Mouse (Mus musculus) MEL (cell line): ENCODE data around the gene Spag5. TPM values are rescaled to one million over a fixed set of nuclear protein-coding genes. Genes with fewer than 3 reads are reported as not detected.

ENCODE experiments used
- DNase-seq: peaks from one replicate; pipeline ENCODE4 v3.0.0; 2011; ENCODE audit warnings: low read depth, low spot score
- H3K27ac ChIP-seq: 2 replicates; pipeline ENCODE4 v1.5.1; 2012; ENCODE audit warnings: low read depth, mild to moderate bottlenecking, control low read depth, low read length, moderate library complexity; ENCODE audit not compliant: control insufficient read depth
- H3K27me3 ChIP-seq, 2 experiments: fragments of 150-350 bp in 1 of 2; sonication (generic) in 1 of 2; 2 replicates each; pipeline ENCODE4 v1.6.1; 2012; ENCODE audit warnings: low read length in 2 of 2, mild to moderate bottlenecking in 2 of 2, improper control_type of control experiment in 1 of 2, moderate library complexity in 1 of 2; ENCODE audit not compliant: insufficient read depth in 2 of 2, control insufficient read depth in 1 of 2
- H3K36me3 ChIP-seq, 2 experiments: 2 replicates each; pipeline ENCODE4 v1.6.1; 2012 to 2014; ENCODE audit warnings: low read length in 2 of 2, improper control_type of control experiment in 1 of 2, inconsistent platforms in 1 of 2, mild to moderate bottlenecking in 1 of 2; ENCODE audit not compliant: insufficient read depth in 2 of 2, control insufficient read depth in 1 of 2
- H3K4me1 ChIP-seq, 2 experiments: fragments of 150-350 bp in 1 of 2; sonication (generic) in 1 of 2; 2 replicates each; pipeline ENCODE4 v1.6.1; 2012; ENCODE audit warnings: low read length in 2 of 2, improper control_type of control experiment in 1 of 2, mild to moderate bottlenecking in 1 of 2; ENCODE audit not compliant: insufficient read depth in 2 of 2, control insufficient read depth in 1 of 2
- H3K4me3 ChIP-seq, 2 experiments: fragments of 150-350 bp in 1 of 2; sonication (generic) in 1 of 2; 2 replicates each; pipeline ENCODE4 v1.5.1; 2012; ENCODE audit warnings: low read depth in 2 of 2, low read length in 2 of 2, mild to moderate bottlenecking in 2 of 2, moderate library complexity in 2 of 2, control low read depth in 1 of 2, improper control_type of control experiment in 1 of 2; ENCODE audit not compliant: control insufficient read depth in 1 of 2, insufficient read depth in 1 of 2
- H3K79me2 ChIP-seq: 2 replicates; pipeline ENCODE4 v1.6.1; 2012; ENCODE audit warnings: mild to moderate bottlenecking, low read length, moderate library complexity; ENCODE audit not compliant: control insufficient read depth, poor library complexity, insufficient read depth
- H3K9ac ChIP-seq: 2 replicates; pipeline ENCODE4 v1.6.1; 2012; ENCODE audit warnings: low read depth, mild to moderate bottlenecking, control low read depth, low read length, moderate library complexity; ENCODE audit not compliant: control insufficient read depth, poor library complexity, severe bottlenecking
- H3K9me3 ChIP-seq: fragments of 150-350 bp; sonication (generic); replicated peaks from 2 replicates; pipeline ENCODE4 v1.6.1; 2012; ENCODE audit warnings: mild to moderate bottlenecking, low read length, improper control_type of control experiment, moderate library complexity; ENCODE audit not compliant: insufficient read depth
- BHLHE40 ChIP-seq: IDR thresholded peaks from 2 replicates; pipeline ENCODE4 v1.6.1; 2012; ENCODE audit warnings: low read depth, mild to moderate bottlenecking, inconsistent platforms, low read length, improper control_type of control experiment, borderline replicate concordance
- CHD2 ChIP-seq: IDR thresholded peaks from 2 replicates; pipeline ENCODE4 v1.6.1; 2011; ENCODE audit warnings: low read length, improper control_type of control experiment
- CTCF ChIP-seq, 3 experiments: IDR thresholded peaks in 2 of 3; conservative IDR thresholded peaks in 1 of 3; 2 replicates each; pipeline ENCODE4 v1.5.1; 2011 to 2012; ENCODE audit warnings: low read length in 3 of 3, low read depth in 2 of 3, mild to moderate bottlenecking in 2 of 3, improper control_type of control experiment in 1 of 3, inconsistent platforms in 1 of 3, mixed read lengths in 1 of 3, moderate library complexity in 1 of 3; ENCODE audit not compliant: control insufficient read depth in 1 of 3, insufficient read depth in 1 of 3, poor library complexity in 1 of 3, severe bottlenecking in 1 of 3
- ETS1 ChIP-seq: IDR thresholded peaks from 2 replicates; pipeline ENCODE4 v1.6.1; 2012; ENCODE audit warnings: low read depth, mild to moderate bottlenecking, inconsistent platforms, low read length, improper control_type of control experiment, moderate library complexity
- GATA1 ChIP-seq: IDR thresholded peaks from 2 replicates; pipeline ENCODE4 v1.6.1; 2011; ENCODE audit warnings: low read depth, low read length, improper control_type of control experiment
- MAFK ChIP-seq: IDR thresholded peaks from 2 replicates; pipeline ENCODE4 v1.6.1; 2011; ENCODE audit warnings: low read depth, mild to moderate bottlenecking, low read length, improper control_type of control experiment, borderline replicate concordance
- MAX ChIP-seq: IDR thresholded peaks from 2 replicates; pipeline ENCODE4 v1.6.1; 2011; ENCODE audit warnings: low read length, improper control_type of control experiment
- MEF2A ChIP-seq: IDR thresholded peaks from 2 replicates; pipeline ENCODE4 v1.6.1; 2014; ENCODE audit warnings: low read depth, mild to moderate bottlenecking, inconsistent platforms, low read length, improper control_type of control experiment; ENCODE audit not compliant: poor library complexity, insufficient replicate concordance, severe bottlenecking; ENCODE audit errors: extremely low read depth
- MYB ChIP-seq: IDR thresholded peaks from 2 replicates; pipeline ENCODE4 v1.6.1; 2011; ENCODE audit warnings: mild to moderate bottlenecking, low read depth, low read length, improper control_type of control experiment
- NRF1 ChIP-seq: IDR thresholded peaks from 2 replicates; pipeline ENCODE4 v1.6.1; 2014; ENCODE audit warnings: low read depth, mild to moderate bottlenecking, inconsistent platforms, low read length, improper control_type of control experiment, moderate library complexity; ENCODE audit not compliant: poor library complexity, insufficient read depth, severe bottlenecking
- POLR2A ChIP-seq, 2 experiments: IDR thresholded peaks; 2 replicates each; pipeline ENCODE4 v1.6.1; 2011 to 2012; ENCODE audit warnings: low read length in 2 of 2, mild to moderate bottlenecking in 2 of 2, control low read depth in 1 of 2, improper control_type of control experiment in 1 of 2, low read depth in 1 of 2, moderate library complexity in 1 of 2; ENCODE audit not compliant: control insufficient read depth in 1 of 2, insufficient read depth in 1 of 2, poor library complexity in 1 of 2
- POLR2AphosphoS2 ChIP-seq: IDR thresholded peaks from 2 replicates; pipeline ENCODE4 v1.6.1; 2011; ENCODE audit warnings: low read length, improper control_type of control experiment
- RAD21 ChIP-seq: IDR thresholded peaks from 2 replicates; pipeline ENCODE4 v1.6.1; 2011; ENCODE audit warnings: mild to moderate bottlenecking, low read depth, low read length, improper control_type of control experiment
- SIN3A ChIP-seq: IDR thresholded peaks from 2 replicates; pipeline ENCODE4 v1.6.1; 2012; ENCODE audit warnings: low read length, improper control_type of control experiment, inconsistent platforms
- SMC3 ChIP-seq: IDR thresholded peaks from 2 replicates; pipeline ENCODE4 v1.6.1; 2011; ENCODE audit warnings: low read depth, low read length, improper control_type of control experiment
- ZC3H11A ChIP-seq: IDR thresholded peaks from 2 replicates; pipeline ENCODE4 v1.6.1; 2012; ENCODE audit warnings: low read depth, mild to moderate bottlenecking, inconsistent platforms, low read length, improper control_type of control experiment
- ZMIZ1 ChIP-seq: IDR thresholded peaks from 2 replicates; pipeline ENCODE4 v1.6.1; 2012; ENCODE audit warnings: low read depth, mild to moderate bottlenecking, inconsistent platforms, low read length, improper control_type of control experiment, moderate library complexity
- ZNF384 ChIP-seq: IDR thresholded peaks from 2 replicates; pipeline ENCODE4 v1.6.1; 2012; ENCODE audit warnings: low read depth, mild to moderate bottlenecking, inconsistent platforms, low read length, improper control_type of control experiment
- polyA plus RNA-seq, 2 experiments: library from polyadenylated mRNA; stranded (reverse) in 1 of 2; unstranded in 1 of 2; fragments of >175 nt in 1 of 2; fragments of >200 nt in 1 of 2; gene quantifications; 2 replicates each; pipeline versions ENCODE4 v1.2.1 to v1.2.4; 2012; ENCODE audit warnings: low replicate concordance in 2 of 2, low read depth in 1 of 2; ENCODE audit not compliant: insufficient read length in 2 of 2, insufficient read depth in 1 of 2, missing spikeins in 1 of 2
- total RNA-seq: library from RNA; depleted of rRNA; stranded (reverse); fragments of 300-350 nt; gene quantifications from 2 replicates; pipeline ENCODE4 v1.2.3, GENCODE M21; 2012; rRNA removed

Gene Spag5
- total and polyA plus RNA-seq, 3 experiments, result 40.1 to 274 (median 77.5) TPM

DNA sequence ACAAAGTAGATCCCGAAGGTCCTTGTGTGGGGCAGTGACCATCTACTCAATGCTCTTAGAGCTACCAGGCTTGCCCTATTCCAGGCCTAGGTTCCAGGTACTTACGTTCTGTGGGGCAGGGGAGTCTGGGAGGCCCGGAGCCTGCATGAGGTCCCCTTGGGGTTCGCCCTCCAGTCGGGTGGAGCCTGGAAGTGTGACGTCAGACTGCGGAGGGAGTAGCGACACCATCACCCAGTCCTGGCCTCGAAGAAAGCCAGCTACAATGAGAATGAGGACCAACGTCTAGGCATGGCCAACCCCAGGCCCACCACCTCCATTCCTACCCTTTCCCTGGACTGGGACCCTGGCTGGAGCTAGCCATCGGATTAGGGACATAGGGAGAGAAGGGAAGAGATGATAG lies 70.4 kb downstream of the Spag5 start:
- Histone ChIP-seq H3K4me1 (no peaks in the 10 kb centered on the region), H3K9me3 (no peaks in the 10 kb centered on the region), H3K79me2 (no peaks in the 10 kb centered on the region), H3K27ac (no peak overlapping the region), H3K9ac (no peak overlapping the region), H3K36me3 (no peaks in the 10 kb centered on the region), H3K4me3 (no peak overlapping the region), H3K27me3 (peaks cover 25 to 42% of the 10 kb centered on the region in 2 experiments)
- DNase-seq, result no peak
- TF ChIP-seq MAFK (no peak), CHD2 (no peak), SMC3 (no peak), RAD21 (no peak), POLR2A (IDR thresholded peaks at IDR 0.05; ENCODE audit: control insufficient read depth in 1 of 2, insufficient read depth in 1 of 2, low read depth in 1 of 2, low read length in 2 of 2, poor library complexity in 1 of 2) (no peak), NRF1 (no peak), MAX (no peak), GATA1 (no peak), MYB (no peak), CTCF (IDR thresholded peaks at IDR 0.05 in 2 of 3, conservative IDR thresholded peaks at IDR 0.05 in 1 of 3; ENCODE audit: control insufficient read depth in 1 of 3, insufficient read depth in 1 of 3, low read depth in 2 of 3, low read length in 3 of 3, poor library complexity in 1 of 3, severe bottlenecking in 1 of 3) (no peak), ZNF384 (no peak), ZMIZ1 (no peak), POLR2AphosphoS2 (no peak), SIN3A (no peak), MEF2A (no peak), ZC3H11A (no peak), BHLHE40 (no peak), ETS1 (no peak)

Other genes with a start within 250 kb of the Spag5 start
- gene Eral1, start 221.1 kb upstream of the Spag5 start, total RNA-seq, result 39.6 and 43.5 TPM in 2 replicates
- 10 to 100 TPM in 1 of 2 experiments, not detected in 1; 38.4 TPM for gene Eral1, start 221.1 kb upstream of the Spag5 start, polyA plus RNA-seq
- 2.4 and 2.5 TPM in 2 replicates for gene Fam222b, start 206.9 kb upstream of the Spag5 start, total RNA-seq
- gene Fam222b, start 206.9 kb upstream of the Spag5 start, polyA plus RNA-seq, result 1 to 10 TPM in 1 of 2 experiments, not detected in 1; 8.1 TPM
- gene Traf4, start 135.9 kb upstream of the Spag5 start, total RNA-seq, result 21.0 and 42.0 TPM in 2 replicates
- gene Traf4, start 135.9 kb upstream of the Spag5 start, polyA plus RNA-seq, result 10 to 100 TPM in 1 of 2 experiments, not detected in 1; 34.4 TPM
- gene Nek8, start 124.9 kb upstream of the Spag5 start, total RNA-seq, result 6.0 and 7.5 TPM in 2 replicates
- 10 to 100 TPM in 1 of 2 experiments, not detected in 1; 10.1 TPM for gene Nek8, start 124.9 kb upstream of the Spag5 start, polyA plus RNA-seq
- 16.2 and 28.3 TPM in 2 replicates for gene Tlcd1, start 124.8 kb upstream of the Spag5 start, total RNA-seq
- gene Tlcd1, start 124.8 kb upstream of the Spag5 start, polyA plus RNA-seq, result 10 to 100 TPM in 1 of 2 experiments, not detected in 1; 23.3 TPM
- 3,920 and 4,112 TPM in 2 replicates for gene Rpl23a, start 117.9 kb upstream of the Spag5 start, total RNA-seq
- gene Rpl23a, start 117.9 kb upstream of the Spag5 start, polyA plus RNA-seq, result 1,000 to 10,000 TPM in 1 of 2 experiments, not detected in 1; 2,892 TPM
- 20.8 TPM in 2 replicates for gene Rab34, start 113.1 kb upstream of the Spag5 start, total RNA-seq
- gene Rab34, start 113.1 kb upstream of the Spag5 start, polyA plus RNA-seq, result 10 to 100 TPM in 1 of 2 experiments, not detected in 1; 42.9 TPM
- gene Proca1, start 108.1 kb upstream of the Spag5 start, total RNA-seq, result 0.15 and 0.16 TPM in 2 replicates
- gene Proca1, start 108.1 kb upstream of the Spag5 start, polyA plus RNA-seq, result under 1 TPM in 1 of 2 experiments, not detected in 1; 0.54 TPM
- gene Sdf2, start 55.8 kb upstream of the Spag5 start, total RNA-seq, result 75.5 and 81.4 TPM in 2 replicates
- gene Sdf2, start 55.8 kb upstream of the Spag5 start, polyA plus RNA-seq, result 10 to 100 TPM in 1 of 2 experiments, not detected in 1; 68.1 TPM
- gene Supt6, start 55.5 kb upstream of the Spag5 start, total RNA-seq, result 39.6 and 40.3 TPM in 2 replicates
- 10 to 100 TPM; 59.8 to 93.2 TPM for gene Supt6, start 55.5 kb upstream of the Spag5 start, polyA plus RNA-seq
- gene 2610507B11Rik, start 39.8 kb upstream of the Spag5 start, total RNA-seq, result 80.5 and 85.9 TPM in 2 replicates
- gene 2610507B11Rik, start 39.8 kb upstream of the Spag5 start, polyA plus RNA-seq, result 10 to 100 TPM; 75.8 to 77.6 TPM
- gene BC030499, start 10.7 kb upstream of the Spag5 start, total RNA-seq, result 0.73 and 1.6 TPM in 2 replicates
- 1 to 10 TPM in 1 of 2 experiments, not detected in 1; 1.1 TPM for gene BC030499, start 10.7 kb upstream of the Spag5 start, polyA plus RNA-seq
- gene Aldoc, start 21.4 kb downstream of the Spag5 start, total RNA-seq, result 3.0 and 4.0 TPM in 2 replicates
- gene Aldoc, start 21.4 kb downstream of the Spag5 start, polyA plus RNA-seq, result 1 to 10 TPM in 1 of 2 experiments, not detected in 1; 8.1 TPM
- 27.6 and 28.5 TPM in 2 replicates for gene Pigs, start 26.9 kb downstream of the Spag5 start, total RNA-seq
- gene Pigs, start 26.9 kb downstream of the Spag5 start, polyA plus RNA-seq, result 10 to 100 TPM; 51.2 to 97.1 TPM
- gene Unc119, start 42.0 kb downstream of the Spag5 start, total RNA-seq, result 61.7 and 63.0 TPM in 2 replicates
- gene Unc119, start 42.0 kb downstream of the Spag5 start, polyA plus RNA-seq, result 100 to 1,000 TPM in 1 of 2 experiments, not detected in 1; 140 TPM
- gene Foxn1, start 85.0 kb downstream of the Spag5 start, total RNA-seq, result not detected in 2 replicates
- gene Foxn1, start 85.0 kb downstream of the Spag5 start, polyA plus RNA-seq, result not detected
- gene Slc13a2, start 120.7 kb downstream of the Spag5 start, total RNA-seq, result not detected in 2 replicates
- not detected for gene Slc13a2, start 120.7 kb downstream of the Spag5 start, polyA plus RNA-seq
- 7.5 and 11.6 TPM in 2 replicates for gene Slc46a1, start 164.2 kb downstream of the Spag5 start, total RNA-seq
- gene Slc46a1, start 164.2 kb downstream of the Spag5 start, polyA plus RNA-seq, result 1 to 10 TPM in 1 of 2 experiments, not detected in 1; 8.3 TPM
- 0.73 and 1.1 TPM in 2 replicates for gene Sarm1, start 196.2 kb downstream of the Spag5 start, total RNA-seq
- gene Sarm1, start 196.2 kb downstream of the Spag5 start, polyA plus RNA-seq, result 1 to 10 TPM in 1 of 2 experiments, not detected in 1; 4.3 TPM
- gene Vtn, start 197.6 kb downstream of the Spag5 start, total RNA-seq, result not detected in 2 replicates
- gene Vtn, start 197.6 kb downstream of the Spag5 start, polyA plus RNA-seq, result under 1 TPM in 1 of 2 experiments, not detected in 1; 0.18 TPM
- gene Sebox, start 201.9 kb downstream of the Spag5 start, total RNA-seq, result 0.15 TPM in 1 of 2 replicates, not detected in the other
- under 1 TPM in 1 of 2 experiments, not detected in 1; 0.06 TPM for gene Sebox, start 201.9 kb downstream of the Spag5 start, polyA plus RNA-seq
- 51.9 and 57.1 TPM in 2 replicates for gene Tmem199, start 210.6 kb downstream of the Spag5 start, total RNA-seq
- gene Tmem199, start 210.6 kb downstream of the Spag5 start, polyA plus RNA-seq, result 10 to 100 TPM in 1 of 2 experiments, not detected in 1; 36.5 TPM
- 157 and 182 TPM in 2 replicates for gene Poldip2, start 210.7 kb downstream of the Spag5 start, total RNA-seq
- gene Poldip2, start 210.7 kb downstream of the Spag5 start, polyA plus RNA-seq, result 100 to 1,000 TPM; 166 to 260 TPM
- 3.9 and 4.7 TPM in 2 replicates for gene Tnfaip1, start 234.8 kb downstream of the Spag5 start, total RNA-seq
- gene Tnfaip1, start 234.8 kb downstream of the Spag5 start, polyA plus RNA-seq, result 1 to 10 TPM in 1 of 2 experiments, not detected in 1; 7.4 TPM
- 153 and 196 TPM in 2 replicates for gene Ift20, start 234.8 kb downstream of the Spag5 start, total RNA-seq
- 100 to 1,000 TPM in 1 of 2 experiments, not detected in 1; 128 TPM for gene Ift20, start 234.8 kb downstream of the Spag5 start, polyA plus RNA-seq
- gene Tmem97, start 249.2 kb downstream of the Spag5 start, total RNA-seq, result 204 and 207 TPM in 2 replicates
- gene Tmem97, start 249.2 kb downstream of the Spag5 start, polyA plus RNA-seq, result 100 to 1,000 TPM; 166 to 215 TPM